Mouse (Mus musculus) brain, adult 2 months (tissue): ENCODE measurements around the gene Txndc8.

ENCODE experiments used
- DNase-seq: peaks from one replicate; pipeline ENCODE4 v3.0.0; 2011; ENCODE audit warnings: low read depth, low spot score

Gene Txndc8

GRCm38 (mm10) chr4:58009024-58009423 lies at the start of gene Txndc8:
Txndc8 (minus strand) TSS chr4:58009124.
- DNase-seq = no peak

GRCm38 (mm10) chr4:58055653-58056052 lies 46.7 kb upstream of the Txndc8 start:
- peak; percentile 23 for DNase-seq

GRCm38 (mm10) chr4:58054441-58054840 lies 45.5 kb upstream of the Txndc8 start:
- no peak for DNase-seq

- peak; percentile 15 for DNase-seq
Measured at GRCm38 (mm10) chr4:58050746-58051145, 41.8 kb upstream of the Txndc8 start.

GRCm38 (mm10) chr4:58050276-58050675 lies 41.4 kb upstream of the Txndc8 start:
- no peak for DNase-seq

- DNase-seq = no peak
Measured at GRCm38 (mm10) chr4:58044833-58045232, 35.9 kb upstream of the Txndc8 start.

- DNase-seq = no peak
Measured at GRCm38 (mm10) chr4:58044356-58044755, 35.4 kb upstream of the Txndc8 start.

GRCm38 (mm10) chr4:58040093-58040492 lies 31.2 kb upstream of the Txndc8 start:
- DNase-seq = no peak

GRCm38 (mm10) chr4:58037096-58037705 lies 28.3 kb upstream of the Txndc8 start:
- no peak for DNase-seq

- DNase-seq = no peak
Measured at GRCm38 (mm10) chr4:58034663-58035062, 25.7 kb upstream of the Txndc8 start.

GRCm38 (mm10) chr4:58032714-58033113 lies 23.8 kb upstream of the Txndc8 start:
- peak; percentile 45 for DNase-seq

- DNase-seq = no peak
Measured at GRCm38 (mm10) chr4:58003501-58003900, 5.4 kb downstream of the Txndc8 start.

GRCm38 (mm10) chr4:57991425-57991824 lies 17.5 kb downstream of the Txndc8 start:
- DNase-seq = no peak

GRCm38 (mm10) chr4:57974400-57975117 lies 34.4 kb downstream of the Txndc8 start:
- DNase-seq = no peak

GRCm38 (mm10) chr4:57973592-57974268 lies 35.2 kb downstream of the Txndc8 start:
- DNase-seq = no peak

- DNase-seq = no peak
Measured at GRCm38 (mm10) chr4:57970285-57970684, 38.6 kb downstream of the Txndc8 start.

GRCm38 (mm10) chr4:57967195-57967594 lies 41.7 kb downstream of the Txndc8 start:
- DNase-seq = no peak

GRCm38 (mm10) chr4:57965516-57965915 lies 43.4 kb downstream of the Txndc8 start:
- DNase-seq = no peak

- DNase-seq = peak; percentile 33
Measured at GRCm38 (mm10) chr4:57964143-57964542, 44.8 kb downstream of the Txndc8 start.

GRCm38 (mm10) chr4:57959056-57959455 lies 49.9 kb downstream of the Txndc8 start:
- no peak for DNase-seq

GRCm38 (mm10) chr4:57958098-57958497 lies 50.8 kb downstream of the Txndc8 start:
- DNase-seq = no peak

- DNase-seq = no peak
Measured at GRCm38 (mm10) chr4:57957200-57958085, 51.5 kb downstream of the Txndc8 start.
